Mouse (Mus musculus): Measurements from ENCODE around the gene Rab6b. TPM values are rescaled to one million over a fixed set of nuclear protein-coding genes. Genes with fewer than 3 reads are reported as not detected.
"Not testable (repeated sequence)": the region's sequence is repeated elsewhere in the genome, so short reads cannot be mapped to it uniquely, and the experiment has no call there.

The Rab6b gene
- polyA plus RNA-seq, 1 experiment from 2014 or later, result 2.1 TPM

GRCm38 (mm10) chr9:103134450-103135030 lies 23.0 kb downstream of the Rab6b start:
- H3K27ac ChIP-seq, result no peak overlapping the region
- WGBS, result 33% methylated on average over 9 of the region's 9 CpGs
- peaks cover 28% of the 10 kb centered on the region for H3K4me1 ChIP-seq

DNA sequence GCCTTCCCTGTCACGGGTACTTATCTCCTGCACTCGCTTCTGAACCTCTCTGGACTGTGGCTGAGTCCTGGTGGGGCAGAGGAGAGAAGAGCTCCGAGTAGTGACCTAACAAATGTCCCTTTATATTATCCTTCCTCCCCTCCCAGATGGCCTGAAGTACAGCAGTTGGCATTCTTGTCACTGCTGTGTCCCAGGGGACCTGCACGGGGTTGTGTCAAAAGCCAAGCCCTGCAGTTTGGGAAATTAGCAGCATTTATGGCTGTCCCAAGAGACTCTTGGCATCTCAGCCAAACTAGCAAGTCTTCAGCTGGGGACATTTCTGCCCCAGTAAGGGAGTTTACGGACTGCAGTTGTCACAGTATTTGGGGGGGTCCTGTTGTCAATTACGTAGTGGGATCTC lies 27.9 kb downstream of the Rab6b start:
- no peak overlapping the region for H3K27ac ChIP-seq

More at GRCm38 (mm10) chr9:103134450-103135030, 23.0 kb downstream of the Rab6b start:
- Histone ChIP-seq H3K27me3 (ENCODE audit: low read depth, poor library complexity, severe bottlenecking) (no peaks in the 10 kb centered on the region), H3K36me3 (no peaks in the 10 kb centered on the region), H3K4me3 (no peak overlapping the region), H3K9me3 (replicated peaks) (no peaks in the 10 kb centered on the region)
- no peak for DNase-seq (ENCODE audit: low spot score)

DNA sequence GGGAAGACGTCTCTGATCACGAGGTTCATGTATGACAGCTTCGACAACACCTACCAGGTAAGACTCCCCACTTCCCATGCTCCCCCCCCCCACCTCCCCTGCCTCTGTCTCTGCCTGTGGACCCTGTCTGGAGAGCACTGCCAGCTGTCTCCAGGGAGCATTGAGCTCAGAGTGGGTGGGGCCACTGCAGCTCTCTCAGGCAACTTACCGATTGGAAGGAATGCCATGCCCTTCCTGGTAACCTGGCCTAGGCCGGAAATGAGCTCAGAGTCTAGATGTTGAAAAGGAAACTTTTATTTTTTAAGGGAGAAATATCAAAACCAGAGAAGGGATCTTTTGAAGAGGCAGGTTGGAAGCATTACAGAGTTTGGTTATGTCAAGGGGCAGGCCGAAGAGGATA lies 28.8 kb downstream of the Rab6b start:
- Histone ChIP-seq H3K4me1 (peaks cover 22% of the 10 kb centered on the region), H3K27me3 (ENCODE audit: low read depth, poor library complexity, severe bottlenecking) (no peaks in the 10 kb centered on the region), H3K4me3 (no peak overlapping the region), H3K36me3 (no peaks in the 10 kb centered on the region), H3K9me3 (replicated peaks) (no peaks in the 10 kb centered on the region), H3K27ac (no peak overlapping the region)
- no peak for DNase-seq (ENCODE audit: low spot score)
- WGBS, result 90% methylated on average over 6 of the region's 6 CpGs

More for the DNA sequence above, 27.9 kb downstream of the Rab6b start:
- Histone ChIP-seq H3K4me1 (peaks cover 22% of the 10 kb centered on the region), H3K9me3 (replicated peaks) (no peaks in the 10 kb centered on the region), H3K4me3 (no peak overlapping the region), H3K27me3 (ENCODE audit: low read depth, poor library complexity, severe bottlenecking) (no peaks in the 10 kb centered on the region), H3K36me3 (no peaks in the 10 kb centered on the region)
- WGBS, result 54% methylated on average over 6 of the region's 6 CpGs
- DNase-seq (ENCODE audit: low spot score), result no peak

DNA sequence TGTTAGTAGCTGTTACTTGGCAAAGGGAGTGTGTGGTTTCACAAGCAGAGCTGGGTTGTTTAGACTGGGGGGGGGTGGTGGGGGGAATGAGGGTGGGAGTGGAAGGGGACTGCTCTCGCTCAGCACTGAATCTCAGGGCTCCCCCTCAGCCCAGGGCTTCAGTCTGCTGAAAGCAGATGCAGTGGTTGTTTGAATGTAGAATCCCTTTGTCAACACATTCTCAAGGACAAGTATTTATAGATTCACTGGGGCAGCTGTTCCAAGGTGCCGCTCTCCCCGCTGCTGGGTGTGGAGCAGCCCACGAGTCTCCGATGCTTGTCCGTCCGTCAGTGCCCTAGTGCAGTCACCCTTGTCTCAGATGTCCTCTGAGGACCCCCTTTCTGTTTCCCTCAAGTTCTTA lies 29.7 kb downstream of the Rab6b start:
- H3K36me3 ChIP-seq, result no peaks in the 10 kb centered on the region
- no peaks in the 10 kb centered on the region for H3K9me3 ChIP-seq (replicated peaks)
- H3K4me1 ChIP-seq, result peaks cover 27% of the 10 kb centered on the region
- H3K27ac ChIP-seq, result no peak overlapping the region
- no peak overlapping the region for H3K4me3 ChIP-seq
- no peak for DNase-seq (ENCODE audit: low spot score)
- no peaks in the 10 kb centered on the region for H3K27me3 ChIP-seq (ENCODE audit: low read depth, poor library complexity, severe bottlenecking)
- WGBS, result 96% methylated on average over 7 of the region's 7 CpGs

DNA sequence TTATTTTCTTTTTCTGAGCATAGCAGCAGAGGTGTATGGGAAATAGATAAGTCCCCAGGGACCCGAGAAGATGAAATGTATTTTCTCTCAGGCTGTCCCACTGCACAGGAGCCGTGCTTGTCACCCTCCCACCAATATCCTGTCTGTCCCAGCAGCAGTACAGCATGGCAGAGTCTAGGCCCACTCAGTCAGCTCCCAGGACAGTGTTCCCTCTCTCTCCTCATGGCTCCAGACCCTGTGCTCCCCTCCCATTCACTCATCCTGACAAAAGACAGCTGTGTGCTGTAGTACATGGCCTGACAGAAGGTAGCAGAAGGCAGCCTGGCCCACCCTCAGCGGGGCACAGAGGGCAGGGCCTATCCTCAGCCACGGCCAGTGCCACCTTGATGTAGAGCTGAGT lies 32.3 kb downstream of the Rab6b start:
- DNase-seq (ENCODE audit: low spot score), result no peak
- Histone ChIP-seq H3K9me3 (replicated peaks) (no peaks in the 10 kb centered on the region), H3K4me1 (peaks cover 17% of the 10 kb centered on the region), H3K27me3 (ENCODE audit: low read depth, poor library complexity, severe bottlenecking) (no peaks in the 10 kb centered on the region), H3K27ac (no peak overlapping the region), H3K36me3 (no peaks in the 10 kb centered on the region), H3K4me3 (no peak overlapping the region)
- WGBS, result 70% methylated on average over 4 of the region's 4 CpGs

DNA sequence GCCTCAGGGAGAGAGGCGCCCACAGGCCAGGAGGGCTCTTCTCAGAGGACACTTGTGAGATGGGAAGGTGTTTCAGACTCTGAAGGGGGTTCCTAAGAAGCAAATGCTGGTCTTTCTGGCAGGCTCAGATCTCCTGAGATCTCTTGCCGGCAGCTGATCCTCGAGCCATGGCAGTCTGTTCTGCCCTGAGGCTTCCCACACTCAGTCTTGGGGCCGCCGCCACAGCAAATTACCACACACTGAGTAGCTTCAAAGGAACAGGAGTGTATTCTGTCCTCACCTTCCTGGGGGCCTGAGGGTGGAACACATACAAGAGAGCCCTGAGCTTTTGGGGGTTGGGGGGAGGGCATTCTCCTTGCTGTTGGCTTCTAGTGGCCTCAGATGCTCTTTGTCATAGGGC lies 33.8 kb downstream of the Rab6b start:
- Histone ChIP-seq H3K27ac (no peak overlapping the region), H3K4me3 (no peak overlapping the region), H3K9me3 (replicated peaks) (no peaks in the 10 kb centered on the region), H3K27me3 (ENCODE audit: low read depth, poor library complexity, severe bottlenecking) (no peaks in the 10 kb centered on the region), H3K4me1 (peaks cover 14% of the 10 kb centered on the region), H3K36me3 (no peaks in the 10 kb centered on the region)
- WGBS, result 24% methylated on average over 5 of the region's 5 CpGs
- no peak for DNase-seq (ENCODE audit: low spot score)

GRCm38 (mm10) chr9:103146257-103146656 lies 34.7 kb downstream of the Rab6b start:
- Histone ChIP-seq H3K9me3 (replicated peaks) (no peaks in the 10 kb centered on the region), H3K27ac (no peak overlapping the region), H3K36me3 (no peaks in the 10 kb centered on the region), H3K27me3 (ENCODE audit: low read depth, poor library complexity, severe bottlenecking) (no peaks in the 10 kb centered on the region), H3K4me3 (no peak overlapping the region), H3K4me1 (peaks cover 13% of the 10 kb centered on the region)
- no peak for DNase-seq (ENCODE audit: low spot score)
- 87% methylated on average over 10 of the region's 10 CpGs for WGBS

DNA sequence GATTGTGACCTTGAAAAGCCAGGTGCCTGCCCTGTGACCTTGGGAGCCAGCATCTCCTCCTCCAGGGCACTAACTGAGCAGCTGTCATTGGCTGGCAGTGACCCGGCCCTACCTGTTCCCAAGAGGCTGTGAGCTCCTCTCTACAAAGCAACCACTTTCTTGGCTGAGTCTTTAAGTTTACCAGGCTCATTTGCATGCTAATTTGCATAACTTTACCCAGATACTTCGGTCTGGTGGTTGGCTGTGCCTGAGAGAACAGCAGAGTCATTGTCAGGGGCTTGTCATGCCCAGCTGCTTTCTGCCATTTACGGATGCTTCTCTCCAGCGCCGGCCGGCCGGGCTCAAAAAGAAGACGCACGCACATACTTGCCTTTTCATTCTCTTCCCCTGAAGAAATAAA lies 35.1 kb downstream of the Rab6b start:
- no peaks in the 10 kb centered on the region for H3K36me3 ChIP-seq
- 53% methylated on average over 9 of the region's 9 CpGs for WGBS
- no peak for DNase-seq (ENCODE audit: low spot score)
- no peaks in the 10 kb centered on the region for H3K9me3 ChIP-seq (replicated peaks)
- H3K4me1 ChIP-seq, result peaks cover 13% of the 10 kb centered on the region
- H3K27me3 ChIP-seq (ENCODE audit: low read depth, poor library complexity, severe bottlenecking), result no peaks in the 10 kb centered on the region
- H3K4me3 ChIP-seq, result no peak overlapping the region
- H3K27ac ChIP-seq, result no peak overlapping the region

DNA sequence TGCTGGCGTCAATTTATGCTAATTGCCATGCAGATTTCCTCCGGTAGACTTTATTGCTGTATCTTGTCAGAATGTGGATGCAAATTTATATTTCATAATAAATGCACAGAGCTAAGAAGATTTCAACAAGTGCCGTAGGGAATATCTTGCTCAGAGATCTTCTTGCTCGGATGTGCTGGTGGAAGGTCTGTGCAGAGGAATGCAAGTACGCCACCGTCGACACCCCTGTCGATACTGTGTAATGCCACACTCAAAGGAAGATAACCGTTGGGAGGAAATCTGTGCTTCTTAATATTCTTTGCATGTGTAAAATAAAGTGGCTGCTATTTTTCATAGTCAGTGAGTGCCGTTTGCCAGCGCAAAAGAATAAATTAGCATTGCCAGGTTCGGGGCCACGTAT lies 35.5 kb downstream of the Rab6b start:
- WGBS, result 79% methylated on average over 13 of the region's 13 CpGs
- no peak for DNase-seq (ENCODE audit: low spot score)
- no peaks in the 10 kb centered on the region for H3K9me3 ChIP-seq (replicated peaks)
- H3K36me3 ChIP-seq, result no peaks in the 10 kb centered on the region
- no peak overlapping the region for H3K4me3 ChIP-seq
- no peak overlapping the region for H3K27ac ChIP-seq
- H3K27me3 ChIP-seq (ENCODE audit: low read depth, poor library complexity, severe bottlenecking), result no peaks in the 10 kb centered on the region
- peaks cover 13% of the 10 kb centered on the region for H3K4me1 ChIP-seq

DNA sequence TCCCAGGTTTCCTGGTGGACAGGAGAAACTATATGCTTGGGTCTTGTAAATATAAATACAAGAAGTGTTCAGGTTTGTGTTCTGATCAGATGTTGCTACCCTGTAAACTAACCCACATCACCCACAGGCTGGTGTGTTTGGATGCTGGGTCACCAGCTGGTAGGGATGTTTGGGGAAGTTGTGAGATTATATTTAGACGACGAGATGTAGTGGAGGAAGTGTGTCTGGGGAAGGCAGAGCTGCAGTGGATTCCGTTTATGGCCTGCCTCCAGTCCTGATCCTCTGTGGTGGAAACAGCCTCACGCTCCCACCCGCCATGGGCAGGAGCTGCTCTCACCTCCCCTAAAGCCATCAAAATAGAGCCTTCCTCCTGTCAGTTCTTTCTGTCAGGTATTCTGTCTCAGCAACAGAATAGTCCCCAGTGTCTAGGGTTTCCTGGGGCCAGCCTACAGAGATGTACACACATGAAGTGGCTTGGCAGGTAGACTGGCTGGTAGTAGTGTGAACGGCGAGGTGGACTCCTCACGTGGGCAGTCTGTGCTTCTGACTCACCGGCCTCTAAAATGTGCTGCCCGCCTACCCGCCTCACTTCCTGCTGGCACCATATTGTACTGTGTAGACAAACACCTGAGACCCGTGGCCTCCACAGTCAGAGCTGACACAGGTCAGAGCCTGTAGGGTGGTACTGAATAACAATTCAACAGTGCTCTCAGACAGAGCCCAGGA lies 37.6 kb downstream of the Rab6b start:
- WGBS, result 90% methylated on average over 12 of the region's 12 CpGs
- Histone ChIP-seq H3K27me3 (ENCODE audit: low read depth, poor library complexity, severe bottlenecking) (no peaks in the 10 kb centered on the region), H3K9me3 (replicated peaks) (no peaks in the 10 kb centered on the region), H3K4me1 (peaks cover 10% of the 10 kb centered on the region), H3K36me3 (no peaks in the 10 kb centered on the region), H3K27ac (no peak overlapping the region), H3K4me3 (no peak overlapping the region)
- no peak for DNase-seq (ENCODE audit: low spot score)

DNA sequence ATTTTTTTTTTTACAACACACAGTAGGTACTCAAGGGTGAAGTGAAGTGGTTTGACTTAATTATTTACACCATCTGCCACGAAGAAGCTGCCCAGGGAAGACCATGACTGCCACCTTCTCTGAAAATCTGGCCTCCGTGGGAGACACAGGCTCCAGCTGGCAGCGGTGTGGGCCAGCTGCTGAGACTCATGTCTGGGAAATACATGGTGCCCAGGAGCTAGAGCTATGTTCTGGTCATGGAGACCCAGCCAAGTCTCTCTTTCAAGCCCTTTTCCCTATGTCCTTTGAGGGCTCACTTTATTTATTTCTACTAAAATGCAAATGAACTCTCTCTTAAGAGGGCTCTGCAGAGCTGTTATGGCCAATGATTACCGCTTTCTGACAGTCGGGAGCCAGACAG lies 41.7 kb downstream of the Rab6b start:
- H3K4me1 ChIP-seq, result no peaks in the 10 kb centered on the region
- H3K27ac ChIP-seq, result no peak overlapping the region
- no peaks in the 10 kb centered on the region for H3K36me3 ChIP-seq
- no peaks in the 10 kb centered on the region for H3K9me3 ChIP-seq (replicated peaks)
- WGBS, result 79% methylated on average over 5 of the region's 5 CpGs
- H3K4me3 ChIP-seq, result no peak overlapping the region
- DNase-seq (ENCODE audit: low spot score), result no peak
- H3K27me3 ChIP-seq (ENCODE audit: low read depth, poor library complexity, severe bottlenecking), result no peaks in the 10 kb centered on the region

GRCm38 (mm10) chr9:103154568-103154967 lies 43.0 kb downstream of the Rab6b start:
- no peaks in the 10 kb centered on the region for H3K27me3 ChIP-seq (ENCODE audit: low read depth, poor library complexity, severe bottlenecking)
- WGBS, result 87% methylated on average over 2 of the region's 2 CpGs
- H3K9me3 ChIP-seq (replicated peaks), result no peaks in the 10 kb centered on the region
- H3K4me1 ChIP-seq, result no peaks in the 10 kb centered on the region
- no peak overlapping the region for H3K4me3 ChIP-seq
- H3K36me3 ChIP-seq, result no peaks in the 10 kb centered on the region
- DNase-seq (ENCODE audit: low spot score), result no peak
- H3K27ac ChIP-seq, result no peak overlapping the region

DNA sequence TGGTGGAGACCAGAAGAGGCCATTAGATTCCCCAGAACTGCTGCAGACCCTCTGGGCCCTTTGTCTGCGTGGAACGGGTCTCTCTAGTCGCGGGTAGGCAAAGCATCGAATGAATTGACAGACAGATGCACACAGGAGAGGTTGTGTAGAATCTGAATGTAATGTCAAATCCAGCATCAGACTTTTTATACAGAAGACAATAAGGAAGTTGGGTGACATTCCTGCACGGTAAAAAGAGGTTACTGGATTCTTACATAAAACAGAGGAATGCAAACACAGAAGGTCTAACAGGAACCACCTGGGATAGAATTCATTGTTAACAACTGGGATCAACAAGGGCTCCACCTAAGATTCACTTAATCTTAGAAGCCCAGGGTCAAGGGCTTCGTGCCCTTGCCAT lies 43.6 kb downstream of the Rab6b start:
- H3K4me3 ChIP-seq; H3K36me3 ChIP-seq; H3K4me1 ChIP-seq; DNase-seq (ENCODE audit: low spot score); H3K9me3 ChIP-seq (replicated peaks); H3K27me3 ChIP-seq (ENCODE audit: low read depth, poor library complexity, severe bottlenecking); H3K27ac ChIP-seq: not testable (repeated sequence)
- 94% methylated on average over 7 of the region's 7 CpGs for WGBS

DNA sequence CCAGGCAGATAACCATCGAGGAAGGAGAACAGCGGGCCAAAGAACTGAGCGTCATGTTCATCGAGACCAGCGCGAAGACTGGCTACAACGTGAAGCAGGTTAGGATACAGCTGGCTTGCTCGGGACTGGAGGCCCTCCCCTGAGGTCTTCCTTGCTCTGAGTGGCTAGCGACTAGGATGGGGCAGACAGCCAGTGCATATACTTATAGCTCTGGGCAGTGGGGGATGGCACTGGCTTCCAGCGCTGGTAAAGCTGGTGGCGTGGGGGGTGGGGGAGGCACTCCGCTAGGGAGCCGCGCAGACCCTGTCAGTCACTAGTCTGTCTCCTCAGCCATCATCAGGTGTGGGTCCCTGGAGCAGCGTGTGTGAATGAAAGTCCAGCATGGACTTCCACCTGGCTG lies 52.2 kb downstream of the Rab6b start:
- Histone ChIP-seq H3K4me1 (no peaks in the 10 kb centered on the region; the same call in 1 of the 2 replicates), H3K36me3 (no peaks in the 10 kb centered on the region), H3K9me3 (replicated peaks) (no peaks in the 10 kb centered on the region), H3K27ac (no peak overlapping the region), H3K27me3 (ENCODE audit: low read depth, poor library complexity, severe bottlenecking) (no peaks in the 10 kb centered on the region), H3K4me3 (no peak overlapping the region)
- WGBS, result 80% methylated on average over 15 of the region's 15 CpGs
- no peak for DNase-seq (ENCODE audit: low spot score)

Measured in limb, embryonic 10.5 days (tissue).